Mouse (Mus musculus) thymus, adult 2 months (tissue): ENCODE measurements around the gene Nop53.

ENCODE experiments used
- CTCF ChIP-seq: fragments of 200-500 bp; IDR thresholded peaks from 2 replicates; pipeline ENCODE4 v1.5.1; 2012; ENCODE audit warnings: mild to moderate bottlenecking, control low read depth, low read length, moderate library complexity, borderline replicate concordance; ENCODE audit not compliant: control insufficient read depth, poor library complexity, insufficient read depth; ENCODE audit errors: extremely low read depth
- POLR2A ChIP-seq: fragments of 200-500 bp; IDR thresholded peaks from 2 replicates; pipeline ENCODE4 v1.6.1; 2012; ENCODE audit warnings: mild to moderate bottlenecking, low read length, control low read depth, moderate library complexity; ENCODE audit not compliant: control insufficient read depth, poor library complexity, insufficient read depth; ENCODE audit errors: extremely low read depth

- TF ChIP-seq POLR2A: no peak
- TF ChIP-seq CTCF: no peak
Observed at GRCm38 (mm10) chr7:15910521-15910920, 35.4 kb downstream of the Nop53 start.
